Mouse (Mus musculus): ENCODE measurements around the gene Icam5. TPM values are rescaled to one million over a fixed set of nuclear protein-coding genes. Genes with fewer than 3 reads are reported as not detected.

Icam5 gene
- polyA plus RNA-seq, 1 experiment from 2014 or later, result 0.14 TPM

DNA sequence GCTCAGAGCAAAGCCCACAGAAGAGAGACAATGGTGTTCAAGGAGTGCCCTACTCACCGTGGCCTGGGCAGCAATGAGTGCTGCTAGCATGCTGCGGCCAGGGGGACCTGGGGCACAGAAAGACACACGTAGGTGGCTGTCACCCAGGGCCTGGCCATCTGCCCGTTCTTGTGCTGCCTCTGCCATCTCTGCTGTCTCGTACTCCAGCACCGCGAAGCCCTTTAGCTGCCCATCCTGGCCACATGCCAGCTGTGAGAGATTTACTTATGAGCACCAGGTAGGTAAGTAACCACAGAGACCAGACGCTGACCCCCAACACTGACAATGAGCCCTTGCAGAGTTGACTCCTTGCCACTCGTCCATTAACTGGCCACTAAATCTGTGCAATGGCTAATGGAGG is 49.3 kb downstream of the Icam5 start:
- Histone ChIP-seq H3K9me3 (no peaks in the 10 kb centered on the region), H3K36me3 (peaks cover 88% of the 10 kb centered on the region), H3K9ac (no peak overlapping the region), H3K27me3 (replicated peaks) (no peaks in the 10 kb centered on the region), H3K4me3 (no peak overlapping the region), H3K27ac (no peak overlapping the region), H3K4me2 (replicated peaks) (no peak overlapping the region), H3K4me1 (no peaks in the 10 kb centered on the region)
- WGBS, result 89% methylated on average over 9 of the region's 9 CpGs
- no peak for ATAC-seq (ENCODE audit: low FRiP score, low read depth)

- Histone ChIP-seq H3K36me3 (peaks cover 89% of the 10 kb centered on the region), H3K4me1 (no peaks in the 10 kb centered on the region), H3K27me3 (replicated peaks) (no peaks in the 10 kb centered on the region), H3K9me3 (no peaks in the 10 kb centered on the region), H3K4me3 (no peak overlapping the region), H3K4me2 (replicated peaks) (no peak overlapping the region), H3K9ac (no peak overlapping the region), H3K27ac (no peak overlapping the region)
- ATAC-seq (ENCODE audit: low FRiP score, low read depth), result no peak
- 94% methylated on average over 3 of the region's 3 CpGs for WGBS
Measured at GRCm38 (mm10) chr9:21083324-21083723, 51.5 kb downstream of the Icam5 start.

MicroRNAs within 50 kb of the gene (microRNA counts, 519-probe panel; counts per million panel counts)
- microRNA mmu-miR-1900, result 4,768 counts per million, percentile 83 among the panel's probes with 10 or more counts

Small RNA genes lying within 50 kb of the gene (microRNA-seq; reads per million reads assigned to microRNA genes)
- not detected for gene Mir1900
- 2.0 reads per million for gene Mir7082

Other genes with a start within 250 kb of the Icam5 start
- 0.47 and 0.75 TPM in 2 replicates for gene Col5a3, start 217.0 kb upstream of the Icam5 start, polyA plus RNA-seq (2016; fragmentation: Nextera tagmentation; extraction: Ambion mirVana)
- gene Rdh8, start 213.6 kb upstream of the Icam5 start, polyA plus RNA-seq (2016; fragmentation: Nextera tagmentation; extraction: Ambion mirVana), result not detected in 2 replicates
- 1.4 and 1.6 TPM in 2 replicates for gene A230050P20Rik, start 163.4 kb upstream of the Icam5 start, polyA plus RNA-seq (2016; fragmentation: Nextera tagmentation; extraction: Ambion mirVana)
- 5.8 and 6.7 TPM in 2 replicates for gene Angptl6, start 152.3 kb upstream of the Icam5 start, polyA plus RNA-seq (2016; fragmentation: Nextera tagmentation; extraction: Ambion mirVana)
- 54.1 and 58.6 TPM in 2 replicates for gene Ppan, start 143.9 kb upstream of the Icam5 start, polyA plus RNA-seq (2016; fragmentation: Nextera tagmentation; extraction: Ambion mirVana)
- gene Eif3g, start 133.4 kb upstream of the Icam5 start, polyA plus RNA-seq (2016; fragmentation: Nextera tagmentation; extraction: Ambion mirVana), result 301 and 309 TPM in 2 replicates
- 89.4 and 92.4 TPM in 2 replicates for gene Dnmt1, start 72.2 kb upstream of the Icam5 start, polyA plus RNA-seq (2016; fragmentation: Nextera tagmentation; extraction: Ambion mirVana)
- gene S1pr2, start 55.3 kb upstream of the Icam5 start, polyA plus RNA-seq (2016; fragmentation: Nextera tagmentation; extraction: Ambion mirVana), result 17.7 and 19.5 TPM in 2 replicates
- gene Mrpl4, start 29.3 kb upstream of the Icam5 start, polyA plus RNA-seq (2016; fragmentation: Nextera tagmentation; extraction: Ambion mirVana), result 116 and 121 TPM in 2 replicates
- gene Icam1, start 16.1 kb upstream of the Icam5 start, polyA plus RNA-seq (2016; fragmentation: Nextera tagmentation; extraction: Ambion mirVana), result 5.0 and 5.8 TPM in 2 replicates
- 1.6 and 2.1 TPM in 2 replicates for gene Icam4, start 2.7 kb upstream of the Icam5 start, polyA plus RNA-seq (2016; fragmentation: Nextera tagmentation; extraction: Ambion mirVana)
- 0.66 and 2.9 TPM in 2 replicates for gene Zglp1, start 35.0 kb downstream of the Icam5 start, polyA plus RNA-seq (2016; fragmentation: Nextera tagmentation; extraction: Ambion mirVana)
- gene Gm49373, start 41.0 kb downstream of the Icam5 start, polyA plus RNA-seq (2016; fragmentation: Nextera tagmentation; extraction: Ambion mirVana), result 0.96 and 1.7 TPM in 2 replicates
- 44.0 and 57.0 TPM in 2 replicates for gene Fdx1l, start 41.5 kb downstream of the Icam5 start, polyA plus RNA-seq (2016; fragmentation: Nextera tagmentation; extraction: Ambion mirVana)
- gene Gm38431, start 59.9 kb downstream of the Icam5 start, polyA plus RNA-seq (2016; fragmentation: Nextera tagmentation; extraction: Ambion mirVana), result 1.6 and 2.8 TPM in 2 replicates
- gene Raver1, start 59.9 kb downstream of the Icam5 start, polyA plus RNA-seq (2016; fragmentation: Nextera tagmentation; extraction: Ambion mirVana), result 54.2 and 63.4 TPM in 2 replicates
- gene Tyk2, start 99.2 kb downstream of the Icam5 start, polyA plus RNA-seq (2016; fragmentation: Nextera tagmentation; extraction: Ambion mirVana), result 14.1 and 15.2 TPM in 2 replicates
- 271 and 293 TPM in 2 replicates for gene Cdc37, start 117.9 kb downstream of the Icam5 start, polyA plus RNA-seq (2016; fragmentation: Nextera tagmentation; extraction: Ambion mirVana)
- gene Pde4a, start 133.6 kb downstream of the Icam5 start, polyA plus RNA-seq (2016; fragmentation: Nextera tagmentation; extraction: Ambion mirVana), result 12.3 and 14.7 TPM in 2 replicates
- 53.9 and 55.1 TPM in 2 replicates for gene Keap1, start 207.3 kb downstream of the Icam5 start, polyA plus RNA-seq (2016; fragmentation: Nextera tagmentation; extraction: Ambion mirVana)
- 1.5 and 2.0 TPM in 2 replicates for gene S1pr5, start 216.4 kb downstream of the Icam5 start, polyA plus RNA-seq (2016; fragmentation: Nextera tagmentation; extraction: Ambion mirVana)
- gene Atg4d, start 233.2 kb downstream of the Icam5 start, polyA plus RNA-seq (2016; fragmentation: Nextera tagmentation; extraction: Ambion mirVana), result 57.4 and 57.6 TPM in 2 replicates